Mouse (Mus musculus): ENCODE measurements around the gene Vrk1. TPM values are rescaled to one million over a fixed set of nuclear protein-coding genes. Genes with fewer than 3 reads are reported as not detected.

The Vrk1 gene
- 12.9 TPM in 2 replicates for polyA plus RNA-seq (2012; rRNA removed)

GRCm38 (mm10) chr12:106010065-106010915, at the start of gene Vrk1:
Gene Vrk1, plus strand, starts transcription at chr12:106010228.
- under 1% methylated on average over 72 of the region's 72 CpGs for WGBS
- peak within 1 kb of the TSS; percentile 63 for H3K4me3 ChIP-seq (replicated peaks; ENCODE audit: insufficient read depth, low read depth, low read length)
- TF ChIP-seq POLR2A (IDR thresholded peaks at IDR 0.05; ENCODE audit: borderline replicate concordance, insufficient read depth, low read length) (no peak), CTCF (IDR thresholded peaks at IDR 0.05; ENCODE audit: borderline replicate concordance, insufficient read depth, low read depth, low read length) (no peak)
- DNase-seq: peak; percentile 95 to 98
- no peaks in the 10 kb centered on the region for H3K27me3 ChIP-seq (ENCODE audit: control insufficient read depth, insufficient read depth, low read length)
- H3K27ac ChIP-seq (ENCODE audit: insufficient read depth, low read length): no peak within 1 kb of the TSS
- H3K4me1 ChIP-seq (ENCODE audit: control insufficient read depth, insufficient read depth, low read length): 0 out of 2 replicates have a peak, but pooled peaks cover 4% of the 10 kb centered on the region

- H3K27ac ChIP-seq (ENCODE audit: insufficient read depth, low read length): no peak overlapping the region
- 11% methylated on average over 19 of the region's 19 CpGs for WGBS
- no peaks in the 10 kb centered on the region for H3K4me1 ChIP-seq (ENCODE audit: control insufficient read depth, insufficient read depth, low read length)
- peak in 1 of 2 experiments; percentile 12 for DNase-seq
- peaks cover 1% of the 10 kb centered on the region; the same call in 1 of the 2 replicates for H3K27me3 ChIP-seq (ENCODE audit: control insufficient read depth, insufficient read depth, low read length)
- TF ChIP-seq CTCF (IDR thresholded peaks at IDR 0.05; ENCODE audit: borderline replicate concordance, insufficient read depth, low read depth, low read length) (no peak), POLR2A (IDR thresholded peaks at IDR 0.05; ENCODE audit: borderline replicate concordance, insufficient read depth, low read length) (no peak)
- no peak overlapping the region for H3K4me3 ChIP-seq (replicated peaks; ENCODE audit: insufficient read depth, low read depth, low read length)
Observed at GRCm38 (mm10) chr12:105960592-105961330, 49.3 kb upstream of the Vrk1 start.

- no peak overlapping the region for H3K27ac ChIP-seq (ENCODE audit: insufficient read depth, low read length)
- H3K4me3 ChIP-seq (replicated peaks; ENCODE audit: insufficient read depth, low read depth, low read length): no peak overlapping the region
- TF ChIP-seq POLR2A (IDR thresholded peaks at IDR 0.05; ENCODE audit: borderline replicate concordance, insufficient read depth, low read length) (no peak), CTCF (IDR thresholded peaks at IDR 0.05; ENCODE audit: borderline replicate concordance, insufficient read depth, low read depth, low read length) (no peak)
Observed at GRCm38 (mm10) chr12:105961667-105962066, 48.4 kb upstream of the Vrk1 start.

GRCm38 (mm10) chr12:105962103-105963011, 47.7 kb upstream of the Vrk1 start:
- no peak overlapping the region for H3K27ac ChIP-seq (ENCODE audit: insufficient read depth, low read length)
- H3K4me3 ChIP-seq (replicated peaks; ENCODE audit: insufficient read depth, low read depth, low read length): peak overlapping the region; percentile 59
- DNase-seq: peak; percentile 73 to 84
- H3K27me3 ChIP-seq (ENCODE audit: control insufficient read depth, insufficient read depth, low read length): peaks cover 1% of the 10 kb centered on the region; the same call in 1 of the 2 replicates
- 2% methylated on average over 36 of the region's 37 CpGs for WGBS
- no peaks in the 10 kb centered on the region for H3K4me1 ChIP-seq (ENCODE audit: control insufficient read depth, insufficient read depth, low read length)
- TF ChIP-seq CTCF (IDR thresholded peaks at IDR 0.05; ENCODE audit: borderline replicate concordance, insufficient read depth, low read depth, low read length) (peak; percentile 98), POLR2A (IDR thresholded peaks at IDR 0.05; ENCODE audit: borderline replicate concordance, insufficient read depth, low read length) (no peak)

More at GRCm38 (mm10) chr12:105961667-105962066, 48.4 kb upstream of the Vrk1 start:
- DNase-seq: no peak
- H3K4me1 ChIP-seq (ENCODE audit: control insufficient read depth, insufficient read depth, low read length): no peaks in the 10 kb centered on the region
- H3K27me3 ChIP-seq (ENCODE audit: control insufficient read depth, insufficient read depth, low read length): peaks cover 1% of the 10 kb centered on the region; the same call in 1 of the 2 replicates
- 11% methylated on average over 12 of the region's 12 CpGs for WGBS

GRCm38 (mm10) chr12:105963012-105963572, 46.9 kb upstream of the Vrk1 start:
- H3K27ac ChIP-seq (ENCODE audit: insufficient read depth, low read length): no peak overlapping the region

GRCm38 (mm10) chr12:105966887-105967637, 43.0 kb upstream of the Vrk1 start:
- WGBS: 41% methylated on average over 19 of the region's 19 CpGs
- DNase-seq: no peak
- TF ChIP-seq CTCF (IDR thresholded peaks at IDR 0.05; ENCODE audit: borderline replicate concordance, insufficient read depth, low read depth, low read length): no peak
- no peak for TF ChIP-seq POLR2A (IDR thresholded peaks at IDR 0.05; ENCODE audit: borderline replicate concordance, insufficient read depth, low read length)
- Histone ChIP-seq H3K4me3 (replicated peaks; ENCODE audit: insufficient read depth, low read depth, low read length) (no peak overlapping the region), H3K4me1 (ENCODE audit: control insufficient read depth, insufficient read depth, low read length) (no peaks in the 10 kb centered on the region), H3K27ac (ENCODE audit: insufficient read depth, low read length) (no peak overlapping the region), H3K27me3 (ENCODE audit: control insufficient read depth, insufficient read depth, low read length) (peaks cover 2% of the 10 kb centered on the region; the same call in 1 of the 2 replicates)

More at GRCm38 (mm10) chr12:105963012-105963572, 46.9 kb upstream of the Vrk1 start:
- no peaks in the 10 kb centered on the region for H3K4me1 ChIP-seq (ENCODE audit: control insufficient read depth, insufficient read depth, low read length)
- no peak for TF ChIP-seq POLR2A (IDR thresholded peaks at IDR 0.05; ENCODE audit: borderline replicate concordance, insufficient read depth, low read length)
- 5% methylated on average over 30 of the region's 30 CpGs for WGBS
- DNase-seq: no peak
- H3K27me3 ChIP-seq (ENCODE audit: control insufficient read depth, insufficient read depth, low read length): peaks cover 1% of the 10 kb centered on the region; the same call in 1 of the 2 replicates
- peak overlapping the region; percentile 59 for H3K4me3 ChIP-seq (replicated peaks; ENCODE audit: insufficient read depth, low read depth, low read length)
